28 mouse cellular contexts compared by ENCODE assay signal in genomic region chr11:90035532-90035931, GRCm38 (mm10). TPM values are rescaled to one million over a fixed set of nuclear protein-coding genes. Genes with fewer than 3 reads are reported as not detected.
DNase-seq lines count a peak whose midpoint lies in the region; ATAC-seq and TF ChIP-seq lines count a peak whose summit lies in the region.
"Had no signal": no experiment of that assay in that cellular context is flagged by ENCODE, and none has a peak within 500 bp of the region (broad histone marks: within the 10 kb centered on the region; RNA-seq: fewer than 3 reads in every experiment).

No protein-coding gene starts in this region.

- WGBS in kidney, postnatal 0 days = 42% methylated on average over 14 of the region's 14 CpGs
- 75% methylated on average over 14 of the region's 14 CpGs for WGBS in stomach, embryonic 14.5 days
- 94% methylated on average over 14 of the region's 14 CpGs for WGBS in hindbrain, embryonic 16.5 days

- DNase-seq in kidney, postnatal 0 days (ENCODE audit: low spot score) = peak; percentile 63
- DNase-seq in kidney, postnatal 36 days = no peak
- peak; percentile 36 for DNase-seq in urinary bladder, postnatal 14 days (ENCODE audit: low spot score)
- DNase-seq in urinary bladder, postnatal 4 days (ENCODE audit: low spot score in 2 of 2) = no peak
- DNase-seq in spleen, postnatal 14 days (ENCODE audit: low spot score in 2 of 2) = no peak
- DNase-seq: adrenal gland, postnatal 36 days; cerebellum, adult 18-20 months; cerebellum, postnatal 10 days; kidney, adult 2 months; kidney, postnatal 14 days; left cerebral cortex, postnatal 4 days; liver, postnatal 0 days; spleen, adult 18-20 months; thymus, adult 2 months; thymus, postnatal 4 days had no signal

- H3K4me3 ChIP-seq in kidney, postnatal 0 days (replicated peaks; ENCODE audit: low read depth, low read length) = no peak overlapping the region
- no peak overlapping the region for H3K4me3 ChIP-seq in stomach, embryonic 14.5 days (ENCODE audit: low read depth, low read length)
- no peak overlapping the region for H3K4me3 ChIP-seq in hindbrain, embryonic 16.5 days (ENCODE audit: low read length)
- H3K4me3 ChIP-seq: erythroblast, embryonic 14.5 days; heart, embryonic 10.5 days; heart, embryonic 15.5 days; intestine, embryonic 15.5 days; left cerebral cortex, adult 2 months; liver, embryonic 12.5 days had no signal

- no peak overlapping the region for H3K9ac ChIP-seq in kidney, postnatal 0 days (ENCODE audit: low read depth, low read length)
- no peak overlapping the region for H3K9ac ChIP-seq in stomach, embryonic 14.5 days (replicated peaks; ENCODE audit: low read depth, low read length)
- no peak overlapping the region for H3K9ac ChIP-seq in hindbrain, embryonic 16.5 days (ENCODE audit: low read depth, low read length)
- H3K9ac ChIP-seq: heart, embryonic 15.5 days; intestine, embryonic 15.5 days; liver, embryonic 12.5 days; liver, postnatal 0 days had no signal

- ATAC-seq in kidney, postnatal 0 days (replicated peaks; ENCODE audit: low FRiP score, low read depth) = no peak
- ATAC-seq in stomach, embryonic 14.5 days (ENCODE audit: insufficient number of reproducible peaks, insufficient read depth, low FRiP score, low read depth) = peak; percentile 66
- no peak for ATAC-seq in hindbrain, embryonic 16.5 days
- ATAC-seq: CD4-positive, CD25-positive, alpha-beta regulatory T cell, adult 4 months; forebrain, embryonic 16.5 days; hindbrain, postnatal 0 days; intestine, embryonic 15.5 days; liver, embryonic 12.5 days; liver, postnatal 0 days; midbrain, embryonic 16.5 days had no signal

- H3K4me1 ChIP-seq in kidney, postnatal 0 days (replicated peaks; ENCODE audit: insufficient read depth, low read length) = 0 out of 2 replicates have a peak, but pooled peaks cover 3% of the 10 kb centered on the region
- H3K4me1 ChIP-seq in stomach, embryonic 14.5 days (ENCODE audit: control insufficient read depth, insufficient read depth, low read length) = 0 out of 2 replicates have a peak, but pooled peaks cover 10% of the 10 kb centered on the region
- H3K4me1 ChIP-seq in hindbrain, embryonic 16.5 days (ENCODE audit: control insufficient read depth, insufficient read depth, low read depth, low read length) = peaks cover 5% of the 10 kb centered on the region; the same call in 1 of the 2 replicates
- H3K4me1 ChIP-seq: liver, embryonic 12.5 days had no signal

- H3K9me3 ChIP-seq in kidney, postnatal 0 days (replicated peaks; ENCODE audit: low read length) = no peaks in the 10 kb centered on the region
- peaks cover 5% of the 10 kb centered on the region; the same call in 1 of the 2 replicates for H3K9me3 ChIP-seq in stomach, embryonic 14.5 days (ENCODE audit: control insufficient read depth, low read depth, low read length)
- peaks cover 2% of the 10 kb centered on the region; the same call in 1 of the 2 replicates for H3K9me3 ChIP-seq in hindbrain, embryonic 16.5 days (ENCODE audit: control insufficient read depth, low read length)
- H3K9me3 ChIP-seq: heart, embryonic 10.5 days; heart, embryonic 15.5 days; intestine, embryonic 15.5 days; liver, embryonic 12.5 days had no signal

- no peak for TF ChIP-seq CTCF in kidney, postnatal 0 days (IDR thresholded peaks at IDR 0.05; ENCODE audit: low read depth)

- no peak overlapping the region for H3K27ac ChIP-seq in kidney, postnatal 0 days
- H3K27ac ChIP-seq in stomach, embryonic 14.5 days (ENCODE audit: low read length) = no peak overlapping the region
- no peak overlapping the region for H3K27ac ChIP-seq in hindbrain, embryonic 16.5 days (ENCODE audit: low read depth, low read length)
- H3K27ac ChIP-seq: heart, embryonic 10.5 days; heart, embryonic 15.5 days; hindbrain, postnatal 0 days; intestine, embryonic 15.5 days; left cerebral cortex, adult 2 months; liver, embryonic 12.5 days had no signal

- no peaks in the 10 kb centered on the region for H3K36me3 ChIP-seq in kidney, postnatal 0 days (ENCODE audit: insufficient read depth, low read length)
- H3K36me3 ChIP-seq in stomach, embryonic 14.5 days (ENCODE audit: control insufficient read depth, insufficient read depth, low read length) = no peaks in the 10 kb centered on the region
- no peaks in the 10 kb centered on the region; the same call in 1 of the 2 replicates for H3K36me3 ChIP-seq in hindbrain, embryonic 16.5 days (ENCODE audit: control insufficient read depth, insufficient read depth, low read length)
- H3K36me3 ChIP-seq: intestine, embryonic 15.5 days; liver, embryonic 12.5 days had no signal

- no peak overlapping the region for H3K4me2 ChIP-seq in kidney, postnatal 0 days (ENCODE audit: low read length)
- H3K4me2 ChIP-seq in stomach, embryonic 14.5 days (replicated peaks; ENCODE audit: low read depth, low read length) = no peak overlapping the region
- no peak overlapping the region for H3K4me2 ChIP-seq in hindbrain, embryonic 16.5 days (ENCODE audit: low read length)
- H3K4me2 ChIP-seq: heart, embryonic 15.5 days; intestine, embryonic 15.5 days; liver, embryonic 12.5 days; midbrain, embryonic 11.5 days had no signal

- no peaks in the 10 kb centered on the region for H3K27me3 ChIP-seq in kidney, postnatal 0 days (ENCODE audit: insufficient read depth, low read length)
- no peaks in the 10 kb centered on the region; the same call in 1 of the 2 replicates for H3K27me3 ChIP-seq in stomach, embryonic 14.5 days (ENCODE audit: control insufficient read depth, insufficient read depth, low read length)
- H3K27me3 ChIP-seq in hindbrain, embryonic 16.5 days (replicated peaks; ENCODE audit: control insufficient read depth, insufficient read depth, low read length) = peaks cover 10% of the 10 kb centered on the region
- H3K27me3 ChIP-seq: intestine, embryonic 15.5 days had no signal

RNA-seq across cellular contexts. Expression of gene Tmem100, which starts 5.4 kb away (rescaled TPM):
- 37.3 and 37.9 TPM in 2 replicates for polyA plus RNA-seq in kidney, postnatal 0 days (2015; fragmentation: Nextera tagmentation; extraction: Ambion mirVana)
- 37.7 and 40.3 TPM in 2 replicates for polyA plus RNA-seq in stomach, embryonic 14.5 days (2014; fragmentation: Nextera tagmentation; extraction: Ambion mirVana)
- polyA plus RNA-seq in hindbrain, embryonic 16.5 days (2015; fragmentation: Nextera tagmentation; extraction: Ambion mirVana) = 15.0 and 19.4 TPM in 2 replicates
- polyA plus RNA-seq: CD4-positive, CD25-positive, alpha-beta regulatory T cell, adult 4 months; erythroblast, embryonic 14.5 days had no signal

RNA-seq across cellular contexts. Expression of gene Pctp, which starts 32.8 kb away (rescaled TPM):
- polyA plus RNA-seq in kidney, postnatal 0 days (2015; fragmentation: Nextera tagmentation; extraction: Ambion mirVana) = 11.7 and 13.9 TPM in 2 replicates
- 6.6 and 7.0 TPM in 2 replicates for polyA plus RNA-seq in stomach, embryonic 14.5 days (2014; fragmentation: Nextera tagmentation; extraction: Ambion mirVana)
- polyA plus RNA-seq in hindbrain, embryonic 16.5 days (2015; fragmentation: Nextera tagmentation; extraction: Ambion mirVana) = 0.78 and 1.5 TPM in 2 replicates

Comparison
In these comparisons a context has a peak if more than half of its experiments do, and no peak if none do; other contexts are left out.
1. DNase-seq: peak in kidney, postnatal 0 days (single experiment) and urinary bladder, postnatal 14 days (single experiment); none in kidney, postnatal 36 days (0 of 2), urinary bladder, postnatal 4 days (0 of 2) and spleen, postnatal 14 days (0 of 2).